Mouse (Mus musculus) testis, postnatal 10 days (tissue): ENCODE measurements around the gene Gper1.
A peak's percentile ranks its signal among the peaks of the same experiment; 100 is the strongest.

Source experiments
- DNase-seq: peaks from one replicate; pipeline ENCODE4 v3.0.0; 2021; ENCODE audit warnings: low spot score

Gene Gper1

GRCm38 (mm10) chr5:139423026-139423865, at the start of gene Gper1:
TSS of gene Gper1 (plus strand) at chr5:139423151.
- DNase-seq: peak; percentile 74

GRCm38 (mm10) chr5:139373889-139374444, 49.0 kb upstream of the Gper1 start:
- DNase-seq: no peak

- DNase-seq: no peak
Observed at GRCm38 (mm10) chr5:139374841-139375240, 48.1 kb upstream of the Gper1 start.

GRCm38 (mm10) chr5:139377468-139378270, 45.3 kb upstream of the Gper1 start, which contains the start of gene Gpr146:
TSS of gene Gpr146 (plus strand) at chr5:139377697.
- peak; percentile 74 for DNase-seq

GRCm38 (mm10) chr5:139378271-139378556, 44.7 kb upstream of the Gper1 start:
- DNase-seq: no peak

- peak; percentile 76 for DNase-seq
Observed at GRCm38 (mm10) chr5:139378986-139379629, 43.8 kb upstream of the Gper1 start.

GRCm38 (mm10) chr5:139379771-139380384, 43.1 kb upstream of the Gper1 start:
- no peak for DNase-seq

- peak; percentile 98 for DNase-seq
Observed at GRCm38 (mm10) chr5:139380385-139381248, 42.3 kb upstream of the Gper1 start.

- DNase-seq: no peak
Observed at GRCm38 (mm10) chr5:139381586-139382513, 41.1 kb upstream of the Gper1 start.

GRCm38 (mm10) chr5:139382760-139383159, 40.2 kb upstream of the Gper1 start:
- DNase-seq: no peak

- no peak for DNase-seq
Observed at GRCm38 (mm10) chr5:139383234-139383633, 39.7 kb upstream of the Gper1 start.

- no peak for DNase-seq
Observed at GRCm38 (mm10) chr5:139384531-139384930, 38.4 kb upstream of the Gper1 start.

GRCm38 (mm10) chr5:139386047-139386446, 36.9 kb upstream of the Gper1 start:
- DNase-seq: no peak

- peak; percentile 73 for DNase-seq
Observed at GRCm38 (mm10) chr5:139387329-139388194, 35.4 kb upstream of the Gper1 start.

GRCm38 (mm10) chr5:139388195-139388570, 34.8 kb upstream of the Gper1 start:
- DNase-seq: no peak

- no peak for DNase-seq
Observed at GRCm38 (mm10) chr5:139388694-139389675, 34.0 kb upstream of the Gper1 start.

GRCm38 (mm10) chr5:139389676-139390061, 33.3 kb upstream of the Gper1 start:
- DNase-seq: no peak
